Mouse (Mus musculus) embryonic facial prominence, embryonic 10.5 days (tissue): ENCODE measurements at regions not wholly inside any gene's neighbourhood (a gene's known extent, or its start where the extent isn't known, plus 50 kb on each side); places are given as distances from the start of the nearest gene placed in this dataset.

Source experiments
- DNase-seq: peaks from one replicate; pipeline ENCODE4 v3.0.0-alpha.2; 2017; ENCODE audit warnings: low spot score
- H3K27ac ChIP-seq: fragments of 300-500 bp; sonication (generic); replicated peaks from 2 replicates; pipeline ENCODE4 v1.5.1; 2016; ENCODE audit warnings: mild to moderate bottlenecking
- H3K27me3 ChIP-seq: fragments of 300-500 bp; sonication (generic); replicated peaks from 2 replicates; pipeline ENCODE4 v1.6.1; 2016; ENCODE audit warnings: low read depth, mild to moderate bottlenecking; ENCODE audit not compliant: poor library complexity, severe bottlenecking
- H3K36me3 ChIP-seq: fragments of 300-500 bp; sonication (generic); replicated peaks from 2 replicates; pipeline ENCODE4 v1.6.1; 2016; ENCODE audit warnings: mild to moderate bottlenecking, moderate library complexity
- H3K4me1 ChIP-seq: fragments of 300-500 bp; sonication (generic); 2 replicates; pipeline ENCODE4 v1.6.1; 2016
- H3K4me3 ChIP-seq: fragments of 300-500 bp; sonication (generic); 2 replicates; pipeline ENCODE4 v1.5.1; 2016; ENCODE audit warnings: mild to moderate bottlenecking, moderate library complexity
- H3K9me3 ChIP-seq: fragments of 300-500 bp; sonication (generic); 2 replicates; pipeline ENCODE4 v1.6.1; 2016; ENCODE audit warnings: mild to moderate bottlenecking

DNA sequence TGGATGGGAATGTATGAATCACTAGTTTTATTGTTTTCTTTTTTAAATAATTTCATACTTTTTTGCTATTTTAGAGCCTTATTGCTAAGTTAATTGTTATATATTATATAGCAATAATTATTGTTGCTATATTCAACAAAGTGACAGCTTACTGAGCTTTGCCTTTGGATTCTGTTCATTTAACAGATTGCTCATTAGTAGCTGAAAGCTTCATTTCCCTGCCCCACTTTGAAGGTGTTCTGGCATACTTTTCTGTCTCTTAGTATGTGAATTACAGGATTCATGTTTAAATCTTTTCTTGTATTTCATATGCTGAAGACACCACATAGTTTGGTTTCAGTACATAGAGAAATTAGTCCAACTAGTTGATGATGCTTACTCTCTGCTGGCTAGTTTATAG lies 54.5 kb upstream of the Rspo3 start:
- Histone ChIP-seq H3K4me3 (no peak overlapping the region), H3K36me3 (no peaks in the 10 kb centered on the region), H3K27ac (no peak overlapping the region), H3K27me3 (no peaks in the 10 kb centered on the region), H3K4me1 (peaks cover 11% of the 10 kb centered on the region; the same call in 1 of the 2 replicates), H3K9me3 (no peaks in the 10 kb centered on the region)
- no peak for DNase-seq

DNA sequence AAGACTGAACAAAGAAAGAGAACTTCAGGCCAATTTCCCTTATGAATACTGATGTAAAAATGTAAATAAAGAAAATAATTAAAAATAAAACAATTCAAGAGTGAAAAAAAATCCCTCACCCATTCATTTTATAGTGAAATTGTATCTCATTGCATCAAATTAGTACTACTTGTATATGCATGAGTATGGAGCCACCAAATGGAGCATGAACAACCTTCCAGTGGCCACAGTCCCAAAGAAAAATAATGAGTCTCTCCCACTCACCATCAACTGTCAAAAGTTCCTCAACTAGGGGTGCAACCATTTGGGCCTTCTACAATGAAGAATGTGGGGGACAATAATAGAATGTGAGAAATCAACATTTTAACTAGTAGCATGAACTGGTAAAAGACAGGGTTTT lies 54.1 kb upstream of the Rspo3 start:
- Histone ChIP-seq H3K4me3 (no peak overlapping the region), H3K36me3 (no peaks in the 10 kb centered on the region), H3K27ac (no peak overlapping the region), H3K4me1 (0 out of 2 replicates have a peak, but pooled peaks cover 9% of the 10 kb centered on the region), H3K9me3 (no peaks in the 10 kb centered on the region), H3K27me3 (no peaks in the 10 kb centered on the region)
- no peak for DNase-seq
